Mouse (Mus musculus): ENCODE data around the gene Dnajb1.

DNA sequence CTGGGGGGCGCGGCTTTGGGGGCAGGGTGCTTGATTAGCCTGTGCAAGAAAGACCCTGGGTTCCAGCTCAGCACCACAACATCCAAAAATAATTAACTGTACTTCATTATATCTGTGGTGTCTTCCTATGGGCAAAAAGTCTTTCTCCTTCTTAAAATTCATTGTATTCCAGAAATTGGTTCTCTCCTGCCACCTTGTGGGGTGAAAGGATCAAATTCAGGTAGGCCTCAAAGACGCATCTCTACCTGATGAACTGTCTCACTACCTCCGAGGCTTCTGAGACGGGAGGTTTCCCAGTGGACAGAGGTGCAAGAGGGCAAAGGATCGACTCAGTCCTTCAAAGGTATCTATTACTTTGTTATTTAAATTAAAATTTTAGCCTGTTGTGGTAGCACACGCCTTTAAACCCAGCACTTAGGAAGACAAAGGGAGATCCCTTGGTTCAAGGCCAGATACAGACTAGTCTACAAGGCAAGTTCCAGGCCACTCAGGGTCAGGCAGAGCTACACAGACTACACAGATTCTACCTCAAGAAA, 17.4 kb upstream of the Dnajb1 start:
- TF ChIP-seq CTCF (conservative IDR thresholded peaks at IDR 0.05; ENCODE audit: insufficient read depth, insufficient read length, low read depth, low read length) = 0 out of 2 replicates have a peak, but pooled peaks have one; percentile 19
- TF ChIP-seq POLR2A (IDR thresholded peaks at IDR 0.05; ENCODE audit: low read depth, low read length) = no peak
